Mouse (Mus musculus): ENCODE results near the gene Zkscan6.

The Zkscan6 gene

DNA sequence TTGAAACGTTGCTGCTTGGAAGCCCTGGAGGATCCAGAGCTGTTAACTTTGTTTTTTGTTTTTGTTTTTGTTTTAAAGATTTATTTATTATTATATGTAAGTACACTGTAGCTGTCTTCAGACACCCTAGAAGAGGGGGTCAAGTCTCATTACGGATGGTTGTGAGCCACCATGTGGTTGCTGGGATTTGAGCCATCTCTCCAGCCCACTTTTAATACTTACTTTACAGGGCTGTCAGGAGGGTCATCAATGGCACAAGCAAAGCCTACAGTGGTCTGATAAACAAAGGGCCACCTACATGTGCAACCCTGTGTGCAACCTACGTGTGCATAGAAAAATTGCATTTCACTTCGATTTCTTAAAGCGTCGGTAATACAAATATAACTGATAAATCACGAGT is 626 bp downstream of the Zkscan6 start:
- no peak for ATAC-seq (ENCODE audit: insufficient number of reproducible peaks, low FRiP score, low TSS enrichment)

DNA sequence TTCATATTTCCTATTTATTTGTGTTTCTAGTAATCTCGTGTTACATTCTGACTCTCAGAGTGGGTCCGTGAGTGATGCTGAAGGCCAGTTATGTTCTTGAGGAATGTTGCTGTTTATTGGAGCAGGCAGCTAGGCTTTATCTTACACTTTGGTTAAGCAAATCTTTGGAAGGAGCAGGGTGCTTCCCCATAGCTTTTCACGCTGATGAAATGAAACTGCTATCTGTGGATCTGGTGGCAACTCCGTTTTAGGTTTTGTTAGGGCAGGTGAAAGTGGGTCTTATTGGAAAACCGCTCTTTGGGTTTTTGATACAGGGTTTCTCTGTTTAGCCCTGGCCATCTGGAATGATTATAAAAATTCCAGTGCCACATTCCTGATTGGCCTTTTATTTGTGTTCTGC is 5.1 kb downstream of the Zkscan6 start:
- ATAC-seq (ENCODE audit: insufficient number of reproducible peaks, low FRiP score, low TSS enrichment), result no peak

DNA sequence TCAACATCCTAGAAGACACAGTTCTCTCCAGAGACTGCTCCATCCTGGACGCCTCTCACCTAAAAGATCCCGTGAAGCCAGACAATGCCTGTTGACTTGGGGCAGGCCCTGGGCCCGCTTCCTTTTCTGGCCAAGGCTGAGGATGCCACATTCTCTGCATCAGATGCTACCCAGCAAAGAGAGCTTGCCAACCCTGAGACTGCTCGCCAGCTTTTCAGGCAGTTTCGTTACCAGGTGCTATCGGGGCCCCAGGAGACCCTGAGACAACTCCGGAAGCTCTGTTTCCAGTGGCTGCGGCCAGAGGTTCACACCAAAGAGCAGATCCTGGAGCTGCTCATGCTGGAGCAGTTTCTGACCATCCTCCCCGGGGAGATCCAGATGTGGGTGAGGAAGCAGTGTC is 7.4 kb downstream of the Zkscan6 start:
- no peak for ATAC-seq (ENCODE audit: insufficient number of reproducible peaks, low FRiP score, low TSS enrichment)

DNA sequence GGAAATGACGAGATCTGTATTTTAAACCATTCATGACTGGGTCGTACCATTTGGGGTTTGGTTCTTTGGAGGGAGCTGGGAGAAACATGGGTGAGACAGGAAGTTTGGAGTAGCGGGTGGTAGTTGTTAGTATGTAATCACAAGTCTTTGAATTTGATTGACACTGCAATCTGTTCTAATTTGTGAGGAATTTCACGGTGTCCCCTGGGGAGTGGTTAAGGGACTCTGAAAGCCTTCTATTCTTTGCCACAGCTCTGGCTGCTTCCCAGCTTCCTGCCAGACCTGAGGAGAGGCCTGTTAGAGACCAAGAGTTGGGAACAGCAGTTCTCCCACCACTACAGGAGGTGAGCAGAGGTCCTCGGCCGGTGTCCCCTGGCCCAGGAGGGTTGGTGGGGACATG is 9.3 kb downstream of the Zkscan6 start:
- no peak for ATAC-seq (ENCODE audit: insufficient number of reproducible peaks, low FRiP score, low TSS enrichment)

DNA sequence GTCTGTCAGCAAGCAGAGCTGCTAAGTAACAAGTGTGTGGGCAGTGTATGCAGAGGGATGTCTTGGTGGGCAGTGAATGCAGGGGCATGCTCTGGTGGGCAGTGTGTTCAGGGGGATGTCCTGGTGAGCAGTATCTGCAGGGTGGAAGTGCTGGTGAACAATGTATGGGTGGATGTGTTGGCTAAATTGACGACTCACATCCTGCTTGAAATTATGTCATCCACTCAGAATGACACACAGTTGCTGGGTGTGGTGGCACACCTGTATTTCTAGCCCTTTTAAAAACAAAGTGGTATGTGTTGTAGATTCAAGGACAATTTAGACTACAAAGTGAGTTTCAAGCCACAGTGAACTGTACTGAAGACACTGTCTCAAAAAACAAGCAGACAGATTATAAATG is 11.2 kb downstream of the Zkscan6 start:
- no peak for ATAC-seq (ENCODE audit: insufficient number of reproducible peaks, low FRiP score, low TSS enrichment)

DNA sequence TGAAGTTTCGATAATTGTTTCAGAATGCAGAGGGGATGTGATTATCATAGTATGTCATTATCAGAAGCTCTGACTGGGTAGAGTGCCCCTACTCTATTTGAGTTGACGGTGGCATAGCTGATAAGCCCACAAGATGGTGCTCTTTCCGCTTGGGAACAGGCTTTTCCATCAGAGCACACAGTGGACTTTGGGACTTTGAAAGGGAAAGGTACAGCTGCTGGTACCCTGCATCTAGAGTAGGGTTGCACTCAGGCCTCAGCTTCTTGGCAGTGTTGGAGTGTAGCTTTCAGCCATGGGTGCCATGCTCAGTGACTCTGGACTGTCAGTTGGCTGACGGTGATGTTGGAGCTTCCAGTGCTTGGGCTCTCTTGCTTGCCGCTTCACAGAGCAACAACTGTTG is 13.3 kb downstream of the Zkscan6 start:
- no peak for ATAC-seq (ENCODE audit: insufficient number of reproducible peaks, low FRiP score, low TSS enrichment)

DNA sequence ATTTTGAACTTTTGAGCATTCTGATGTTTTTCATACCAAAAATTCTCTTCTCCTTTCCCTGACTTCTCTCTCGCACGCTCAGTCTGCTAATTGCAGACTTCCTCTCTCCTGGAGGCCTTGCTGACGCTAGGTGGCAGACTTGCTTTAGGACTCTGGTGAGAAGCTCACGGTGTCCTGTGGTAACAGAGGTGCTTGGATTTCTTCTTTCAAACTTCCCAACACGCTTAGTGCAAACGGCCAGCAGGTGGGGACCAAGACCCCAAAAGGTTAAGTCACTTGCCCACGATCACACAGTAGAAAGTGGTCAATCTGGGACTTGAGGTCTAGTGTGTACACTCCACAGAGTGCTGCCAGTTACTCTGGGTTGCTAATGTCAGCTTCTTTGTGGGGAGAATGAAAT is 13.9 kb downstream of the Zkscan6 start:
- no peak for ATAC-seq (ENCODE audit: insufficient number of reproducible peaks, low FRiP score, low TSS enrichment)

DNA sequence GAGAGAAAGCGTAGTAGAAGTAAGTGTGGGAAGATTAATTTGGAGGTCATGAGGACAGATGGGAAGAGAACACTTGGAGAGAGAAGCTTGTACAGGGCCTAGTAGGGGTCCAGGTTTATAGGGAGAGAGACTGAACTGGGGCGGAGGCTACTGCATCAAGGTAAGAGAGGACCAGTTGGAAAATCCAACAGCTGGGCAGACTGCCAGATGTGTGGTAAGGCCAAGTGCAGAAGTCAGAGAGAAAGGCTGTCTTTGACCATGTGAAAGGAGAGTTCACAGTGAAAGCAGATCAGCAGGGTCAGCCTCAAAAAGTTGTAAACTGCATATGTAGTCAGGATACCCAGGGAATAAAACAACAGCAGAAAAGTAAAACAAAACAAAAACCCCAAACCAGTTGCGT is 17.6 kb downstream of the Zkscan6 start:
- no peak for ATAC-seq (ENCODE audit: insufficient number of reproducible peaks, low FRiP score, low TSS enrichment)

DNA sequence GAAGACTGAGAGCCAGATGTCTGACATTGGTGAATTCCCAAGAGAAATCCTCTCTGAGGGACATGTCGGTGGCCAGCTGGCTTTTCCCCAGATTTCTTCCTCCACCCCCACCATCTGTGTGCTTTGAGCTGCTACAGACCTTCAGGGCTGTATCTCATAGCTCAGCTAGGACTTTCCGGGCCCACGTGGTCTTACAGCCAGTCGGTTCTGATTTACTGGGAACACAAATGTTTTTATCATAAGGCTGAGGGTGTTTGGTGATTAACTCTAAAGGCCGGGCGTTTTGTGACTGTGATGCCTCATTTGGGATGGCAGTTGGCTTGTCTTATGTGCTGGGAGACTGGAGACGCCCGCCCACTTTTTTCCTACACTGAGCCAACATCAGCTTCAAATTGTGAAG is 32.0 kb downstream of the Zkscan6 start:
- no peak for ATAC-seq (ENCODE audit: insufficient number of reproducible peaks, low FRiP score, low TSS enrichment)

DNA sequence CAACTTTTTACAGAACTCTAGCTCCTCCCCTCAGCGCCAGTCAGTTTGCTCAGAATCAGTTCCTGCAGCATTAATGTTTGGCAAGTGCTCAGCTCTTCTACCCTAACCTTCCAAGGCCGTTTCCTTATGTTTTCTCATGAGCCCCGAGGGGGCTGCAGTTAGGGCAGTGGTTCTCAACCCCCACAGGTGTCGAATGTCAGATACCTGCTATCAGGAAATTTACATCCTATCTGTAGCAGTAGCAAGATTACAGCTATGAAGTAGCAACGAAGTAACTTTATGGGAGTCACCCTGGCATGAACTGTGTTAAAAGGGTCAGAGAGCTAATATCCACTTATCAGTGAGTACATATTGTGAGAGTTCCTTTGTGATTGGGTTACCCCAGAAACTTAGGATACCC is 39.5 kb downstream of the Zkscan6 start:
- ATAC-seq (ENCODE audit: insufficient number of reproducible peaks, low FRiP score, low TSS enrichment), result no peak

DNA sequence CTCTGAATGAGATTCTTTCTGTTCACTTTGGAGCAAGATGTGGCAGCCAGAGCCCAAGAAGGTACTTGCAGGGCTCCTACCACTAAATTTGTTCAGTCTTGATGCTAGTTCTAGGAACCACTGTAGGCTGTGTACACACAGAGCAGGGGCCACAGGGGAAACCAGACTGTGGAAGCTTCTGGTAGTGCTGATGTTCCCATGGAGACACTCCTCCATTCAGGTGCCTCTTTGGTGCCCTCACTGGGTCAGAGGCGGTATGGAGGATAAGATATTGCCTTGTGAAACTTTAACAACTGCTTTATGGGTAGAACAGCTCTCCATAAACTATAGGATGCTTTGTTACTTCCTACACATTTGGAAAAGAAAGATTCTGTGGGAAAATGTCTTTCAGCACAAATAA is 45.1 kb downstream of the Zkscan6 start:
- ATAC-seq (ENCODE audit: insufficient number of reproducible peaks, low FRiP score, low TSS enrichment), result no peak

DNA sequence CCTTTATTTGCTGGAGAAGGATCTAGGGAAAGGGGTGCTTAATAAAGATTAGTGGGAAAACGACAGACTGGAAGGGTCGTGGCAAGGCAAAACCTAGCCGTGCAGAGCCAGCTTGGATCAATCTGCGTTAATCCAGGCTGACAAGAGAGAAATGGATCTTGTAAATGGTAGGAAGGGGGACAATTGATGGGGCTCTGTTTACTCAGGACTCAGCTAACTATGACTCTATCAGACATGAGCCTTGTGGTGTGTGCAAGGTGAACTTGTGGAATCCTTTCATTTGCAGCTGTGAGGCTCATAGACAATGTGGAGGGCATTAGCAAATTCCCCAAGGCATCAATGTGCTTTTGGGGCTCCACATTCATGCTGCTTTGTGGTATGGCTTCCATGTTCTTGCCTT is 54.5 kb downstream of the Zkscan6 start:
- ATAC-seq (ENCODE audit: insufficient number of reproducible peaks, low FRiP score, low TSS enrichment), result no peak

DNA sequence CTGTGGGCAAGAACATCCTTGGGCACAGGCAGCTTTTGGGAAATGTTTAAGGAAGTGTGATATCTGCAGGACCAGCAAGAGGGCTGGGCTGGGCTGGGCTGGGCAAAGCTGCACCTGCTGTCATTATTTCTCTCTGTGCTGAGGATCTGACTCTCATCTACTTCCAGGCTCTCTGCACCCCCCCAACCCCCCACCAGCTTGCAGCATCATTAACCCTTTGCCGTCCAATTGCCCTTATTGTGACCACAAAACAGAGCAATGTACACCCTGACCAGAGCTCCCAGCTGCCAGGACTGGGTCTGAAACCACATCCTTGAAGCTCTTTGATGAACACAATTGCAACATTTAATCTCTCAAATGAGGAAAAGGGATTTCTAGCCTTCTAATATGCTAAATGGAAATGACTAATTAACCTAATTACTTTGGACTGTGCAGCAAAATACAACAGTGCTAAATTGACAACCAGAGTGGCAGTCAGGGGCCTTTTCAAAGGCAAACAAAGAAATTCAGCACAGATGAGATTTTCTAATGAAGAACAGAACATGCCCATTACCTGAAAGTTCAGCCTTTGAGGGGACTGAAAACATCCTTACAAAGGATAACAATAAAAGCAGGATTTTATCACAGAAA is 70.3 kb downstream of the Zkscan6 start:
- ATAC-seq (ENCODE audit: insufficient number of reproducible peaks, low FRiP score, low TSS enrichment), result no peak

All from cerebellum, adult (tissue).